Mouse (Mus musculus) neural tube, embryonic 11.5 days (tissue): Measurements from ENCODE around the gene Map10. TPM values are rescaled to one million over a fixed set of nuclear protein-coding genes. Genes with fewer than 3 reads are reported as not detected.

Experiments used
- ATAC-seq: fragments of 200-750 bp; cut with Nextera tagmentation; 2 replicates; pipeline ENCODE4 v1.8.0; 2017; ENCODE audit warnings: moderate number of reproducible peaks, mild to moderate bottlenecking, moderate TSS enrichment, moderate library complexity; ENCODE audit not compliant: insufficient read depth, low FRiP score, low TSS enrichment
- DNase-seq: peaks from one replicate; pipeline ENCODE4 v3.0.0-alpha.2; 2015; ENCODE audit warnings: low spot score
- H3K27ac ChIP-seq: fragments of 300-500 bp; sonication (generic); 2 replicates; pipeline ENCODE4 v1.5.1; 2014; ENCODE audit warnings: low read depth, mild to moderate bottlenecking, low read length
- H3K27me3 ChIP-seq: fragments of 300-500 bp; sonication (generic); 2 replicates; pipeline ENCODE4 v1.6.1; 2014; ENCODE audit warnings: mild to moderate bottlenecking, low read length, mixed read lengths; ENCODE audit not compliant: control insufficient read depth, insufficient read depth
- H3K36me3 ChIP-seq: fragments of 300-500 bp; sonication (generic); 2 replicates; pipeline ENCODE4 v1.6.1; 2014; ENCODE audit warnings: mild to moderate bottlenecking, low read length, moderate library complexity, mixed read lengths; ENCODE audit not compliant: control insufficient read depth, insufficient read depth
- H3K4me1 ChIP-seq: fragments of 300-500 bp; sonication (generic); 2 replicates; pipeline ENCODE4 v1.6.1; 2014; ENCODE audit warnings: low read length, mixed read lengths; ENCODE audit not compliant: control insufficient read depth, insufficient read depth
- H3K4me2 ChIP-seq: fragments of 300-500 bp; sonication (generic); 2 replicates; pipeline ENCODE4 v1.6.1; 2014; ENCODE audit warnings: low read depth, mild to moderate bottlenecking, moderate library complexity
- H3K4me3 ChIP-seq: fragments of 300-500 bp; sonication (generic); 2 replicates; pipeline ENCODE4 v1.5.1; 2014; ENCODE audit warnings: low read depth, low read length
- H3K9ac ChIP-seq: fragments of 300-500 bp; sonication (generic); 2 replicates; pipeline ENCODE4 v1.6.1; 2014; ENCODE audit warnings: mild to moderate bottlenecking, low read length
- H3K9me3 ChIP-seq: fragments of 300-500 bp; sonication (generic); 2 replicates; pipeline ENCODE4 v1.6.1; 2016; ENCODE audit warnings: low read length; ENCODE audit not compliant: control insufficient read depth
- WGBS: fragments of 180-500 bp; shearing (Covaris S2); extraction: QIAGEN DNeasy Blood & Tissue Kit; methylation state at CpG from one replicate; pipeline ENCODE4 v1.1.7; 2014; 5-methylcytosine and 5-hydroxymethylcytosine counted together
- polyA plus RNA-seq: library from polyadenylated mRNA; unstranded; fragments of >200 nt; fragmentation: Nextera tagmentation; extraction: Ambion mirVana; gene quantifications from 2 replicates; pipeline ENCODE4 v1.2.1, GENCODE M21; 2014

Map10 gene
- polyA plus RNA-seq, 1 experiment from 2014 or later, result 10.2 TPM

DNA sequence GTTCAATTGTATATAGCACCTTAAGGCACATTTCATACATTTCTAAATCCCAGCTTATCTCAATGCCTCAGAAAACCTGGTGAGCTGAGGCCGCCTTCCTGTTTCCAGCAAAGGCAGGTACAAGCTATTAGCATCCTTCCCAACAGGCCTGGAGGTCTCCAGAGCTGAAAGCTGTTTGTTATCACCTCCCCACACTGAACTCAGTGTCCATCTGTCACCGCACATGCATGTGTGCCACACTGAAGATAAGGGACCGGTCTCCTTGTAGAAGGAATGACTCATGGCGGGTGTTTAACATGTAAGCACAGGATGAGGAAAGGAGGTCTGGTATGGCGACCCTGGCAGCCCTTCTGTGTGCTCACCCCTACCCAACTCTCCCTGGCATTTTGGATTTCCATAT lies 41.9 kb downstream of the Map10 start:
- DNase-seq (no peak), ATAC-seq (no peak)
- H3K4me1 ChIP-seq, result no peaks in the 10 kb centered on the region; the same call in 1 of the 2 replicates
- H3K9me3 ChIP-seq, result no peaks in the 10 kb centered on the region
- no peaks in the 10 kb centered on the region for H3K36me3 ChIP-seq
- H3K27ac ChIP-seq, result no peak overlapping the region
- no peak overlapping the region for H3K4me2 ChIP-seq
- H3K27me3 ChIP-seq, result no peaks in the 10 kb centered on the region
- H3K9ac ChIP-seq, result no peak overlapping the region
- H3K4me3 ChIP-seq, result no peak overlapping the region
- 91% methylated on average over 5 of the region's 5 CpGs for WGBS

DNA sequence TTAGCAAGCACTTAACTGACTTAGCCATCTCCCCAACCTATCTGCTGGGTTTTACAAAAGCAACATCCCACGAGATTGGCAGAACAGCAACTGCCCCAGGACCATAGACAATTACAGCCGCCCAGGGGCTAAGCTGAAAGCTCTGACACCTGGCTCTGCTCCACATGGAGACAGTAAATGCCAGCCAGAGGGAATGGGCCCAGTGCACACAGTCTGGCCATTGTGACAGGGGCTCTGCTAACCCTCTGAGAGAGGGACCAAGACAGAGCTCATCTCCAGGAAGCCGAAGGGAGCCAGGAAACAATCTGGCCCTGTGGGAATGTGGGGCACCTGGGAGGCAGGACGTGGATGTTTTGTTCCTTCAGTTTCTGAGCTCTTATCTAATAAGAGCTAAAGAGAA lies 46.6 kb downstream of the Map10 start:
- no peak for ATAC-seq
- H3K27me3 ChIP-seq, result no peaks in the 10 kb centered on the region
- H3K27ac ChIP-seq, result no peak overlapping the region
- no peaks in the 10 kb centered on the region for H3K9me3 ChIP-seq
- no peak overlapping the region for H3K4me2 ChIP-seq
- 40% methylated on average over 4 of the region's 4 CpGs for WGBS
- no peaks in the 10 kb centered on the region; the same call in 1 of the 2 replicates for H3K4me1 ChIP-seq
- DNase-seq, result no peak
- no peaks in the 10 kb centered on the region for H3K36me3 ChIP-seq
- H3K4me3 ChIP-seq, result no peak overlapping the region
- no peak overlapping the region for H3K9ac ChIP-seq

DNA sequence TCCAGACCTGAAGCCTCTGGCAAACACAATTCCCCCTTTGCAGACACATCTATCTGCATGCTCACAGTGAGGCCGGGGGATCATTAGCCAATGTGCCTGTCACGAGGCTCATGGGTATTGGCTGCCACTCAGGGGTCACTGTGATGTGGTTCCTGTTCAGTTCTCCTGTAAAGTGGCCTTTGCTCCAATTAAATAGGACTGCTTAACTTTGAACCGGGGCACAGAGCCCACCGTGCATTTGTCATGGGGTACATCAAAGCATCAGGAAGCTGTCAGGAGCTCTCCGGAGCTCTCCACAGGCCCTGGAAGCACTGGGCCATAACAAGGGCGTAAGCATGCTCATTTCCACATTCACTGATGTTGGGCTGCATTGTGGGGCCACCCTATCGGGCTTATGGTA lies 47.0 kb downstream of the Map10 start:
- Histone ChIP-seq H3K36me3 (no peaks in the 10 kb centered on the region), H3K9me3 (no peaks in the 10 kb centered on the region), H3K4me1 (no peaks in the 10 kb centered on the region; the same call in 1 of the 2 replicates), H3K4me2 (no peak overlapping the region), H3K27ac (no peak overlapping the region), H3K27me3 (no peaks in the 10 kb centered on the region), H3K4me3 (no peak overlapping the region), H3K9ac (no peak overlapping the region)
- ATAC-seq (no peak), DNase-seq (no peak)
- WGBS, result 20% methylated on average over 7 of the region's 7 CpGs

DNA sequence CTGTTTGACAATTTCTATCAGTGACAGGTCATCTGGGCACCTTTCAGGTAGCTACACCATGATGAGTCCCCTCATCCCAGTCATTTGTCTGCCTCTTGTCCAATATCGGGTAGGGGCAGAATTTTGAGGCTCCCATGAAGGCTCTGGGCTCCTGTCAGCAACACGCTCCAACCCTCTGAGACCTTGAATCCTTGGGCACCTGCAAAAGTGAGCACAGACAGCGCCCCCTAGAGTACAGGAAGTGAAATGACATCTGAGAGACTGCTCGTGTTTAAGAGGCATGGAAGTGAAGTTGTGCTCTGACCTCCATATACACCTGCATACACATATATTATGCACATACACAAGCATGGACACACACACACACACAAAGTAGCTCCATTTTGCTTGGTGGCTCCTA lies 49.3 kb downstream of the Map10 start:
- Histone ChIP-seq H3K27ac (no peak overlapping the region), H3K27me3 (no peaks in the 10 kb centered on the region), H3K4me2 (no peak overlapping the region), H3K9ac (no peak overlapping the region), H3K4me1 (no peaks in the 10 kb centered on the region; the same call in 1 of the 2 replicates), H3K36me3 (no peaks in the 10 kb centered on the region), H3K4me3 (no peak overlapping the region), H3K9me3 (no peaks in the 10 kb centered on the region)
- no peak for DNase-seq
- ATAC-seq, result no peak
- 62% methylated on average over 4 of the region's 4 CpGs for WGBS

DNA sequence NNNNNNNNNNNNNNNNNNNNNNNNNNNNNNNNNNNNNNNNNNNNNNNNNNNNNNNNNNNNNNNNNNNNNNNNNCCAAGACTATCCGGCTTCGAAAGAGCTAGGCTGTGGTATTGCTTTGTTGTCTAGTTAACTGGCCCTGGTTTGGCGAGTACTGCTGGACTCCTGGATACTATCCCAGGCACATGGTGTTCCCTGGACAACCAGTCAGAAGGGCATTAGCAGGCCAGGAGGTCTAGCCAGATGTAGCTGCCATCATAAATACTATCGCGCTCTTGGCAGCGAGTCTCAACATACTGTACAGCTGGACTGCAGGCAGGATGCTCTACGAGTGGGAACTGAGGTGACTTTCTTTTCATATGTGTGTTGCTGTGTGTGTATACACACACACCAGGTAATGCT lies 53.1 kb downstream of the Map10 start:
- no peaks in the 10 kb centered on the region for H3K9me3 ChIP-seq
- H3K4me3 ChIP-seq, result no peak overlapping the region
- DNase-seq (no peak), ATAC-seq (no peak)
- 90% methylated on average over 7 of the region's 7 CpGs for WGBS
- no peaks in the 10 kb centered on the region for H3K36me3 ChIP-seq
- H3K27me3 ChIP-seq, result no peaks in the 10 kb centered on the region
- no peaks in the 10 kb centered on the region for H3K4me1 ChIP-seq
- H3K9ac ChIP-seq, result no peak overlapping the region
- H3K27ac ChIP-seq, result no peak overlapping the region
- H3K4me2 ChIP-seq, result no peak overlapping the region

Other genes starting within 250 kb of the Map10 start
- 11.6 TPM in 2 replicates for gene Sipa1l2, start 100.0 kb upstream of the Map10 start, polyA plus RNA-seq
- gene Ntpcr, start 60.1 kb downstream of the Map10 start, polyA plus RNA-seq, result 19.5 and 21.1 TPM in 2 replicates
- gene Pcnx2, start 228.5 kb downstream of the Map10 start, polyA plus RNA-seq, result 0.37 and 0.65 TPM in 2 replicates
- gene Map3k21, start 240.6 kb downstream of the Map10 start, polyA plus RNA-seq, result 0.05 TPM in 1 of 2 replicates, not detected in the other